Mouse (Mus musculus): ENCODE measurements around the gene Ifit1bl2. TPM values are rescaled to one million over a fixed set of nuclear protein-coding genes. Genes with fewer than 3 reads are reported as not detected.

Ifit1bl2 gene
- polyA plus RNA-seq (2012; rRNA removed), result not detected in 2 replicates

DNA sequence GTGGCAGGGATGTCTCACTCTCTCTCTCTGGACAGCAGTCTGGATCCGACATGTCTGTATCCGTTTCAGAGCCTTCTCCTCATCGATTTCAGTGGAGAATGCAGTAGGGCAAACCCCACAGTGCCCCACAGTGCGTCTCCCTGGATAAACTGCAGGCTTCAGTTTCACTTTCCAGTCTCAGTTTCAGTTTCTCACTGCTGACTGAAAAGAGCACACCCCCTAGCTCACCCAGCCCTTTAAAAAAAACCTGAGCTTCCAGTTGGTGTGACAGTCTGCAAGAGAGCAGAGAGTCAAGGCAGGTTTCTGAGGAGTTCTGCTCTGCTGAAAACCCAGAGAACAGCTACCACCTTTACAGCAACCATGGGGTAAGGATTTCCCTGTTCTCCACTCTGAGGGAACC is at the start of gene Ifit1bl2, which contains the start of gene Ifit1:
Ifit1bl2 (minus strand) TSS at position 121 of the 400 bp plus-strand sequence.
Ifit1 (plus strand) TSS at position 249 of the 400 bp plus-strand sequence.

DNA sequence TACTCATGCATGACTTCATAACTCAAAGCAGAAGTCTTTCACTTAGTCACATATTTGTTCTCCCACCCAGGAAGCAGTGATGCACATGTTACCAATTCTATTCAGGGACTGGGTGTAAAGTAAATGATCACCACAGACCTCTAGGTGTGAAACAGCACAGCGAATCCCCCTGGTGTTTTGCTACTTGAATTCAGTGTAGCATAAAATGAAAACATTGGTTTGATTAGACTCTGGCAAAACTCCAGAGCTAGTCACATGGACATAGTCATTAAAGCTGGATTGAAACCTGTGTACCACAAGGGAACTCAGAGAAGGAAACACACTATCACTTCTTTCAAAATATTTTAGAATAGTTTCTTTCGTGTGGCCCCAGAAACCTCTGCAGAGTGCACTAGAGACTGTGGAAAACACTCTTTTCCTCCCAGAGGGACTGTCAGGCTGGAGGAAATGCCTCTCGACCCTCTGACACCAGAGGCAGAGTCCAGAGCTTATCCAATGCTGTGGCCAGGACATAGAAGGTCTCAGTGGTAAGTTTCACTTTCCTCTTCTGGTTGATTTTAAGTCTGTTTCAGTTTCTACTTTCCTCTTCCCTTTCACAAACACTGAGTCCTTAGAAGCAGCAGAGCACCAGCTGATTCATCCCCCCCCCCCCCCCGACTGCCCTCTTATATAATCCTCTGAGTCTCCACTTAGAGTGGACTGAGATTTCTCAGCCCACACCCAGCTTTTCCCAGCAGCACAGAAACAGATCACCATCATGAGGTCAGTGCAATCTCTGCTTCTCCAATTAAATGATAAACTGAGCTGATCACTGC is 33.1 kb downstream of the Ifit1bl2 start, which contains the start of gene Ifit3b:
Ifit3b (plus strand) TSS at position 734 of the 815 bp plus-strand sequence.

DNA sequence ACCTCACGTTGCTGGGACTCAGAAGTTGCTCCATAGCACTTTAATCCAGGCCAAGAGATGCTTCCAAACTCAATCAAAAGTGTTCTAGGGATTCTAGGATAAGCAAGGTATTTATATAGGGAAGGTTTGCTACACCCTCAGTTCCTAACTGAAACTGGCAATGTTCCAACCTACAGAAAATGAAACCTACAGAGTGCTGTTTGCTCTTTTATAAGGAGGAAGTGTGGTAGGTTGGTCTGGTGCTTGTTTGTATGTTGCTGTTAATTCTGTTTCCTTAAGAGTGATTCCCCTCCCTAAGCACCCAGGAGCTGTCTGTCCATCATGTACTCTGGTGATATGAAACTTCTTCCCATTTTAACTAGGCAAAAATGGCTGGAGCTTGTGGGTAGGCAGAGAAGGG is 38.7 kb downstream of the Ifit1bl2 start, which contains the start of gene Ifit1bl1:
Ifit1bl1 (minus strand) TSS at position 69 of the 400 bp plus-strand sequence.

DNA sequence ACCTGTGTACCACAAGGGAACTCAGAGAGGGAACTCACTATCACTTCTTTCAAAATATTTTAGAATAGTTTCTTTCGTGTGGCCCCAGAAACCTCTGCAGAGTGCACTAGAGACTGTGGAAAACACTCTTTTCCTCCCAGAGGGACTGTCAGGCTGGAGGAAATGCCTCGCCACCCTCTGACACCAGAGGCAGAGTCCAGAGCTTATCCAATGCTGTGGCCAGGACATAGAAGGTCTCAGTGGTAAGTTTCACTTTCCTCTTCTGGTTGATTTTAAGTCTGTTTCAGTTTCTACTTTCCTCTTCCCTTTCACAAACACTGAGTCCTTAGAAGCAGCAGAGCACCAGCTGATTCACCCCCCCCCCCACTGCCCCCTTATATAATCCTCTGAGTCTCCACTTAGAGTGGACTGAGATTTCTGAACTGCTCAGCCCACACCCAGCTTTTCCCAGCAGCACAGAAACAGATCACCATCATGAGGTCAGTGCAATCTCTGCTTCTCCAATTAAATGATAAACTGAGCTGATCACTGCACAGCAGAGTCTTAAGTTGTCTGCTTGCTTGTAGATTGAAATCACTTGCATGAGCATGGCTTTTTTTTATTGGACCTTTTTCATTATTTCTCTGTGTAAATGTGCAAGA is 57.3 kb downstream of the Ifit1bl2 start, which contains the start of gene Ifit3:
Ifit3 (plus strand) TSS at position 406 of the 641 bp plus-strand sequence.

Other genes starting within 250 kb of the Ifit1bl2 start
- 7.7 and 10.1 TPM in 2 replicates for gene Ch25h, start 165.6 kb downstream of the Ifit1bl2 start, polyA plus RNA-seq (2012; rRNA removed)
- 4.0 and 6.2 TPM in 2 replicates for gene Lipa, start 113.3 kb downstream of the Ifit1bl2 start, polyA plus RNA-seq (2012; rRNA removed)
- gene Ifit2, start 90.0 kb downstream of the Ifit1bl2 start, polyA plus RNA-seq (2012; rRNA removed), result 0.09 TPM in 1 of 2 replicates, not detected in the other
- gene Ifit3, start 57.2 kb downstream of the Ifit1bl2 start, polyA plus RNA-seq (2012; rRNA removed), result 0.11 and 0.32 TPM in 2 replicates
- 0.52 and 0.78 TPM in 2 replicates for gene Ifit1bl1, start 38.8 kb downstream of the Ifit1bl2 start, polyA plus RNA-seq (2012; rRNA removed)
- 0.09 and 0.29 TPM in 2 replicates for gene Ifit3b, start 32.8 kb downstream of the Ifit1bl2 start, polyA plus RNA-seq (2012; rRNA removed)
- 0.75 and 0.90 TPM in 2 replicates for gene Ifit1, start 128 bp upstream of the Ifit1bl2 start, polyA plus RNA-seq (2012; rRNA removed)
- 0.12 and 0.18 TPM in 2 replicates for gene Slc16a12, start 106.5 kb upstream of the Ifit1bl2 start, polyA plus RNA-seq (2012; rRNA removed)
- gene Pank1, start 238.7 kb upstream of the Ifit1bl2 start, polyA plus RNA-seq (2012; rRNA removed), result 0.57 and 0.72 TPM in 2 replicates